Mouse (Mus musculus) ES-Bruce4 (cell line): Measurements from ENCODE around the gene Lrrc3b.

Source experiments
- CTCF ChIP-seq: IDR thresholded peaks from one replicate; pipeline ENCODE4 v1.8.1; 2011; ENCODE audit warnings: low read depth, low read length
- EP300 ChIP-seq: IDR thresholded peaks from 2 replicates; pipeline ENCODE4 v1.6.1; 2011; ENCODE audit warnings: low read depth, low read length; ENCODE audit not compliant: insufficient read depth
- POLR2A ChIP-seq: IDR thresholded peaks from one replicate; pipeline ENCODE4 v1.8.1; 2011; ENCODE audit warnings: low read length; ENCODE audit not compliant: insufficient read depth

DNA sequence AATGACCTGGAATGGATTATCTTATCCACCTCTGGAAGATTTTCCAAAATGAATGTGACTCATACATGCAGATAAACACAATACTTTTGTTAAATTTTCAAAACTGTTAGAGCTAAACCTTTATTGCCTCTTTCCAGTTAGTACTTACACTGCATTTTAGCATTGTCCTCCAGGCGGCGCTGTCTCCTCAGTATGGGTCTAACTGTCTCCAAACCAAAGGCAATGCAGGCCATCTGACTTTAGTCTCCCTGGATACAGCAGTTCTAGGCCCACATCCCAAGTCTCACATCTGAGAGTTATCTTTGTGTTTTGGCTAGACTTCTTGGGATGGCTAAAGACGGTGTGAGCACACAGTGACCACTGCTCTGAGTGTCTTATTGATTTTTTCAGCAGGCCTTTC is 83.3 kb downstream of the Lrrc3b start:
- no peak for TF ChIP-seq EP300
- TF ChIP-seq CTCF: peak; percentile 46
- no peak for TF ChIP-seq POLR2A
